Mouse (Mus musculus) hindbrain, embryonic 13.5 days (tissue): Measurements from ENCODE around the gene Ngly1. TPM values are rescaled to one million over a fixed set of nuclear protein-coding genes. Genes with fewer than 3 reads are reported as not detected.

Source experiments
- ATAC-seq: fragments of 200-750 bp; cut with Nextera tagmentation; 2 replicates; pipeline ENCODE4 v1.8.0; 2017; ENCODE audit warnings: moderate TSS enrichment; ENCODE audit not compliant: low FRiP score
- H3K27ac ChIP-seq: fragments of 300-500 bp; sonication (generic); 2 replicates; pipeline ENCODE4 v1.5.1; 2015; ENCODE audit warnings: inconsistent platforms, mild to moderate bottlenecking, moderate library complexity
- H3K27me3 ChIP-seq: fragments of 300-500 bp; sonication (generic); 2 replicates; pipeline ENCODE4 v1.6.1; 2015; ENCODE audit warnings: mild to moderate bottlenecking, inconsistent platforms
- H3K36me3 ChIP-seq: fragments of 300-500 bp; sonication (generic); 2 replicates; pipeline ENCODE4 v1.6.1; 2015; ENCODE audit warnings: mild to moderate bottlenecking, inconsistent platforms
- H3K4me1 ChIP-seq: fragments of 300-500 bp; sonication (generic); replicated peaks from 2 replicates; pipeline ENCODE4 v1.6.1; 2015; ENCODE audit warnings: inconsistent platforms
- H3K4me2 ChIP-seq: fragments of 300-500 bp; sonication (generic); 2 replicates; pipeline ENCODE4 v1.6.1; 2015; ENCODE audit warnings: inconsistent platforms, mild to moderate bottlenecking, moderate library complexity
- H3K4me3 ChIP-seq: fragments of 300-500 bp; sonication (generic); 2 replicates; pipeline ENCODE4 v1.5.1; 2015; ENCODE audit warnings: mild to moderate bottlenecking, inconsistent platforms
- H3K9ac ChIP-seq: fragments of 300-500 bp; sonication (generic); 2 replicates; pipeline ENCODE4 v1.6.1; 2015; ENCODE audit warnings: mild to moderate bottlenecking, inconsistent platforms
- H3K9me3 ChIP-seq: fragments of 300-500 bp; sonication (generic); 2 replicates; pipeline ENCODE4 v1.6.1; 2016; ENCODE audit warnings: inconsistent platforms
- WGBS: fragments of 180-500 bp; shearing (Covaris S2); methylation state at CpG from one replicate; pipeline ENCODE4 v1.1.7; 2015; 5-methylcytosine and 5-hydroxymethylcytosine counted together
- polyA plus RNA-seq: library from polyadenylated mRNA; unstranded; fragments of >200 nt; fragmentation: Nextera tagmentation; extraction: Ambion mirVana; gene quantifications from 2 replicates; pipeline ENCODE4 v1.2.1, GENCODE M21; 2015

The Ngly1 gene
- polyA plus RNA-seq, 1 experiment from 2014 or later: 27.0 TPM

GRCm38 (mm10) chr14:16242947-16243602, 6.0 kb upstream of the Ngly1 start:
- peaks cover 17% of the 10 kb centered on the region for H3K4me1 ChIP-seq
- peak overlapping the region; percentile 52 for H3K4me3 ChIP-seq
- peaks cover 5% of the 10 kb centered on the region; the same call in 1 of the 2 replicates for H3K36me3 ChIP-seq
- peak overlapping the region; percentile 78 for H3K9ac ChIP-seq
- 4% methylated on average over 34 of the region's 34 CpGs for WGBS
- peak overlapping the region; percentile 63 for H3K4me2 ChIP-seq
- peak overlapping the region; percentile 84 for H3K27ac ChIP-seq
- no peaks in the 10 kb centered on the region for H3K27me3 ChIP-seq
- ATAC-seq: peak; percentile 92
- no peaks in the 10 kb centered on the region for H3K9me3 ChIP-seq

GRCm38 (mm10) chr14:16243603-16244209, 5.4 kb upstream of the Ngly1 start:
- ATAC-seq: no peak
- 22% methylated on average over 10 of the region's 10 CpGs for WGBS
- Histone ChIP-seq H3K9me3 (no peaks in the 10 kb centered on the region), H3K4me1 (peaks cover 17% of the 10 kb centered on the region), H3K27ac (peak overlapping the region; percentile 84; the same call in 1 of the 2 replicates), H3K9ac (peak overlapping the region; percentile 78), H3K36me3 (peaks cover 5% of the 10 kb centered on the region; the same call in 1 of the 2 replicates), H3K27me3 (no peaks in the 10 kb centered on the region), H3K4me3 (peak overlapping the region; percentile 52), H3K4me2 (peak overlapping the region; percentile 63)

GRCm38 (mm10) chr14:16244370-16244769, 4.7 kb upstream of the Ngly1 start:
- ATAC-seq: no peak
- no peak overlapping the region for H3K9ac ChIP-seq
- WGBS: 58% methylated on average over 2 of the region's 2 CpGs
- H3K4me3 ChIP-seq: no peak overlapping the region
- no peaks in the 10 kb centered on the region for H3K9me3 ChIP-seq
- no peak overlapping the region for H3K4me2 ChIP-seq
- H3K36me3 ChIP-seq: peaks cover 5% of the 10 kb centered on the region; the same call in 1 of the 2 replicates
- peaks cover 17% of the 10 kb centered on the region for H3K4me1 ChIP-seq
- no peaks in the 10 kb centered on the region for H3K27me3 ChIP-seq
- no peak overlapping the region for H3K27ac ChIP-seq

- Histone ChIP-seq H3K9me3 (no peaks in the 10 kb centered on the region), H3K9ac (no peak overlapping the region), H3K4me3 (no peak overlapping the region), H3K36me3 (peaks cover under 1% of the 10 kb centered on the region; the same call in 1 of the 2 replicates), H3K4me2 (no peak overlapping the region), H3K27ac (no peak overlapping the region), H3K27me3 (no peaks in the 10 kb centered on the region), H3K4me1 (peaks cover 23% of the 10 kb centered on the region)
- no peak for ATAC-seq
- WGBS: 66% methylated on average over 1 of the region's 1 CpGs
These were observed 4.0 kb upstream of the Ngly1 start for GRCm38 (mm10) chr14:16245127-16245526.

- H3K4me3 ChIP-seq: no peak overlapping the region
- no peaks in the 10 kb centered on the region for H3K9me3 ChIP-seq
- 91% methylated on average over 2 of the region's 2 CpGs for WGBS
- H3K27ac ChIP-seq: no peak overlapping the region
- H3K4me1 ChIP-seq: peaks cover 24% of the 10 kb centered on the region
- no peaks in the 10 kb centered on the region for H3K27me3 ChIP-seq
- no peaks in the 10 kb centered on the region for H3K36me3 ChIP-seq
- H3K4me2 ChIP-seq: no peak overlapping the region
- ATAC-seq: no peak
- no peak overlapping the region for H3K9ac ChIP-seq
These were observed 2.7 kb upstream of the Ngly1 start for GRCm38 (mm10) chr14:16246340-16246912.

- no peak for ATAC-seq
- H3K36me3 ChIP-seq: no peaks in the 10 kb centered on the region
- 80% methylated on average over 3 of the region's 3 CpGs for WGBS
- no peaks in the 10 kb centered on the region for H3K27me3 ChIP-seq
- no peak overlapping the region for H3K27ac ChIP-seq
- H3K9ac ChIP-seq: no peak overlapping the region
- H3K4me1 ChIP-seq: peaks cover 18% of the 10 kb centered on the region
- 0 out of 2 replicates have a peak overlapping the region, but pooled peaks have one; percentile 76 for H3K4me3 ChIP-seq
- H3K4me2 ChIP-seq: peak overlapping the region; percentile 90; the same call in 1 of the 2 replicates
- H3K9me3 ChIP-seq: no peaks in the 10 kb centered on the region
These were observed 945 bp upstream of the Ngly1 start for GRCm38 (mm10) chr14:16248135-16248534.

GRCm38 (mm10) chr14:16248603-16249157, 400 bp upstream of the Ngly1 start:
- peak overlapping the region; percentile 77 for H3K27ac ChIP-seq
- H3K4me3 ChIP-seq: peak overlapping the region; percentile 76
- peaks cover 16% of the 10 kb centered on the region for H3K4me1 ChIP-seq

GRCm38 (mm10) chr14:16250099-16250498, 1.0 kb downstream of the Ngly1 start:
- no peak for ATAC-seq
- Histone ChIP-seq H3K4me2 (peak overlapping the region; percentile 90), H3K9me3 (no peaks in the 10 kb centered on the region), H3K4me3 (peak overlapping the region; percentile 76), H3K36me3 (peaks cover under 1% of the 10 kb centered on the region), H3K4me1 (peaks cover 7% of the 10 kb centered on the region), H3K27me3 (no peaks in the 10 kb centered on the region), H3K27ac (no peak overlapping the region), H3K9ac (peak overlapping the region; percentile 92)
- 75% methylated on average over 3 of the region's 3 CpGs for WGBS

More at GRCm38 (mm10) chr14:16248603-16249157, 400 bp upstream of the Ngly1 start:
- peak; percentile 52 for ATAC-seq
- peak overlapping the region; percentile 92 for H3K9ac ChIP-seq
- no peaks in the 10 kb centered on the region for H3K36me3 ChIP-seq
- no peaks in the 10 kb centered on the region for H3K9me3 ChIP-seq
- H3K27me3 ChIP-seq: no peaks in the 10 kb centered on the region
- WGBS: 18% methylated on average over 9 of the region's 9 CpGs
- H3K4me2 ChIP-seq: peak overlapping the region; percentile 90

GRCm38 (mm10) chr14:16255745-16256144, 6.7 kb downstream of the Ngly1 start:
- WGBS: 93% methylated on average over 3 of the region's 3 CpGs
- Histone ChIP-seq H3K36me3 (peaks cover 24% of the 10 kb centered on the region), H3K9ac (no peak overlapping the region), H3K4me2 (no peak overlapping the region), H3K4me1 (no peaks in the 10 kb centered on the region; the same call in 1 of the 2 replicates), H3K27me3 (no peaks in the 10 kb centered on the region), H3K27ac (no peak overlapping the region), H3K9me3 (no peaks in the 10 kb centered on the region), H3K4me3 (no peak overlapping the region)
- no peak for ATAC-seq

- H3K4me2 ChIP-seq: no peak overlapping the region
- no peaks in the 10 kb centered on the region for H3K27me3 ChIP-seq
- ATAC-seq: no peak
- H3K36me3 ChIP-seq: peaks cover 26% of the 10 kb centered on the region
- H3K9ac ChIP-seq: no peak overlapping the region
- H3K4me3 ChIP-seq: no peak overlapping the region
- H3K27ac ChIP-seq: no peak overlapping the region
- no peaks in the 10 kb centered on the region for H3K9me3 ChIP-seq
- no peaks in the 10 kb centered on the region for H3K4me1 ChIP-seq
- WGBS: 88% methylated on average over 2 of the region's 2 CpGs
These were observed 7.1 kb downstream of the Ngly1 start for GRCm38 (mm10) chr14:16256209-16256608.

GRCm38 (mm10) chr14:16260541-16260940, 11.5 kb downstream of the Ngly1 start:
- 81% methylated on average over 6 of the region's 6 CpGs for WGBS
- no peak overlapping the region for H3K27ac ChIP-seq
- H3K36me3 ChIP-seq: peaks cover 29% of the 10 kb centered on the region
- no peak overlapping the region for H3K4me3 ChIP-seq
- no peaks in the 10 kb centered on the region for H3K9me3 ChIP-seq
- no peak for ATAC-seq
- H3K27me3 ChIP-seq: no peaks in the 10 kb centered on the region
- H3K4me2 ChIP-seq: no peak overlapping the region
- no peak overlapping the region for H3K9ac ChIP-seq
- H3K4me1 ChIP-seq: no peaks in the 10 kb centered on the region

GRCm38 (mm10) chr14:16261869-16262268, 12.8 kb downstream of the Ngly1 start:
- Histone ChIP-seq H3K27ac (no peak overlapping the region), H3K36me3 (peaks cover 22% of the 10 kb centered on the region), H3K4me2 (no peak overlapping the region), H3K4me3 (no peak overlapping the region), H3K4me1 (no peaks in the 10 kb centered on the region), H3K9ac (no peak overlapping the region), H3K9me3 (no peaks in the 10 kb centered on the region), H3K27me3 (no peaks in the 10 kb centered on the region)
- ATAC-seq: no peak
- 85% methylated on average over 3 of the region's 3 CpGs for WGBS
